Mouse (Mus musculus): ENCODE data around the gene Scfd2. TPM values are rescaled to one million over a fixed set of nuclear protein-coding genes. Genes with fewer than 3 reads are reported as not detected.

The Scfd2 gene
- polyA plus RNA-seq, 1 experiment from 2014 or later = 12.9 TPM

- H3K4me1 ChIP-seq (ENCODE audit: control insufficient read depth, insufficient read depth, low read length) = 0 out of 2 replicates have a peak, but pooled peaks cover 9% of the 10 kb centered on the region
- H3K9me3 ChIP-seq (replicated peaks; ENCODE audit: control insufficient read depth, low read length) = no peaks in the 10 kb centered on the region
- no peak overlapping the region for H3K9ac ChIP-seq (ENCODE audit: low read depth, low read length)
- 78% methylated on average over 5 of the region's 5 CpGs for WGBS (ENCODE audit: insufficient replicate concordance)
- ATAC-seq (replicated peaks; ENCODE audit: insufficient number of reproducible peaks, low FRiP score, low TSS enrichment) = no peak
- H3K27me3 ChIP-seq (ENCODE audit: control insufficient read depth, insufficient read depth, low read length) = no peaks in the 10 kb centered on the region
- no peak overlapping the region for H3K4me2 ChIP-seq
- H3K27ac ChIP-seq (ENCODE audit: low read depth, low read length) = no peak overlapping the region
- H3K4me3 ChIP-seq (ENCODE audit: low read depth, low read length) = no peak overlapping the region
- H3K36me3 ChIP-seq (ENCODE audit: control insufficient read depth, insufficient read depth, low read length) = no peaks in the 10 kb centered on the region
Measured at GRCm38 (mm10) chr5:74527025-74527424, 4.5 kb downstream of the Scfd2 start.

GRCm38 (mm10) chr5:74511686-74512085, 19.9 kb downstream of the Scfd2 start:
- H3K9me3 ChIP-seq (replicated peaks; ENCODE audit: control insufficient read depth, low read length) = no peaks in the 10 kb centered on the region
- no peaks in the 10 kb centered on the region for H3K4me1 ChIP-seq (ENCODE audit: control insufficient read depth, insufficient read depth, low read length)
- no peak for ATAC-seq (replicated peaks; ENCODE audit: insufficient number of reproducible peaks, low FRiP score, low TSS enrichment)
- no peak overlapping the region for H3K4me2 ChIP-seq
- no peaks in the 10 kb centered on the region for H3K27me3 ChIP-seq (ENCODE audit: control insufficient read depth, insufficient read depth, low read length)
- H3K9ac ChIP-seq (ENCODE audit: low read depth, low read length) = no peak overlapping the region
- H3K36me3 ChIP-seq (ENCODE audit: control insufficient read depth, insufficient read depth, low read length) = no peaks in the 10 kb centered on the region
- H3K4me3 ChIP-seq (ENCODE audit: low read depth, low read length) = no peak overlapping the region
- no peak overlapping the region for H3K27ac ChIP-seq (ENCODE audit: low read depth, low read length)

- Histone ChIP-seq H3K27ac (ENCODE audit: low read depth, low read length) (no peak overlapping the region), H3K9me3 (replicated peaks; ENCODE audit: control insufficient read depth, low read length) (no peaks in the 10 kb centered on the region), H3K4me1 (ENCODE audit: control insufficient read depth, insufficient read depth, low read length) (no peaks in the 10 kb centered on the region), H3K36me3 (ENCODE audit: control insufficient read depth, insufficient read depth, low read length) (no peaks in the 10 kb centered on the region), H3K4me3 (ENCODE audit: low read depth, low read length) (no peak overlapping the region), H3K27me3 (ENCODE audit: control insufficient read depth, insufficient read depth, low read length) (no peaks in the 10 kb centered on the region), H3K4me2 (no peak overlapping the region), H3K9ac (ENCODE audit: low read depth, low read length) (no peak overlapping the region)
- ATAC-seq (replicated peaks; ENCODE audit: insufficient number of reproducible peaks, low FRiP score, low TSS enrichment) = no peak
- WGBS (ENCODE audit: insufficient replicate concordance) = 78% methylated on average over 3 of the region's 3 CpGs
Measured at GRCm38 (mm10) chr5:74492705-74493104, 38.9 kb downstream of the Scfd2 start.

GRCm38 (mm10) chr5:74484646-74485045, 46.9 kb downstream of the Scfd2 start:
- H3K36me3 ChIP-seq (ENCODE audit: control insufficient read depth, insufficient read depth, low read length) = no peaks in the 10 kb centered on the region
- H3K9me3 ChIP-seq (replicated peaks; ENCODE audit: control insufficient read depth, low read length) = no peaks in the 10 kb centered on the region
- no peak overlapping the region for H3K4me2 ChIP-seq
- 80% methylated on average over 4 of the region's 4 CpGs for WGBS (ENCODE audit: insufficient replicate concordance)
- H3K4me3 ChIP-seq (ENCODE audit: low read depth, low read length) = no peak overlapping the region
- H3K27me3 ChIP-seq (ENCODE audit: control insufficient read depth, insufficient read depth, low read length) = no peaks in the 10 kb centered on the region
- H3K27ac ChIP-seq (ENCODE audit: low read depth, low read length) = no peak overlapping the region
- no peak overlapping the region for H3K9ac ChIP-seq (ENCODE audit: low read depth, low read length)
- no peak for ATAC-seq (replicated peaks; ENCODE audit: insufficient number of reproducible peaks, low FRiP score, low TSS enrichment)
- H3K4me1 ChIP-seq (ENCODE audit: control insufficient read depth, insufficient read depth, low read length) = 0 out of 2 replicates have a peak, but pooled peaks cover 3% of the 10 kb centered on the region

GRCm38 (mm10) chr5:74482633-74483032, 48.9 kb downstream of the Scfd2 start:
- H3K9ac ChIP-seq (ENCODE audit: low read depth, low read length) = no peak overlapping the region
- no peak overlapping the region for H3K27ac ChIP-seq (ENCODE audit: low read depth, low read length)
- H3K27me3 ChIP-seq (ENCODE audit: control insufficient read depth, insufficient read depth, low read length) = no peaks in the 10 kb centered on the region
- H3K36me3 ChIP-seq (ENCODE audit: control insufficient read depth, insufficient read depth, low read length) = no peaks in the 10 kb centered on the region
- no peaks in the 10 kb centered on the region for H3K9me3 ChIP-seq (replicated peaks; ENCODE audit: control insufficient read depth, low read length)
- no peak overlapping the region for H3K4me2 ChIP-seq
- ATAC-seq (replicated peaks; ENCODE audit: insufficient number of reproducible peaks, low FRiP score, low TSS enrichment) = no peak
- no peak overlapping the region for H3K4me3 ChIP-seq (ENCODE audit: low read depth, low read length)
- H3K4me1 ChIP-seq (ENCODE audit: control insufficient read depth, insufficient read depth, low read length) = peaks cover 3% of the 10 kb centered on the region; the same call in 1 of the 2 replicates
- 64% methylated on average over 6 of the region's 6 CpGs for WGBS (ENCODE audit: insufficient replicate concordance)

GRCm38 (mm10) chr5:74482034-74482433, 49.5 kb downstream of the Scfd2 start:
- Histone ChIP-seq H3K4me3 (ENCODE audit: low read depth, low read length) (no peak overlapping the region), H3K27ac (ENCODE audit: low read depth, low read length) (no peak overlapping the region), H3K36me3 (ENCODE audit: control insufficient read depth, insufficient read depth, low read length) (no peaks in the 10 kb centered on the region), H3K9me3 (replicated peaks; ENCODE audit: control insufficient read depth, low read length) (no peaks in the 10 kb centered on the region), H3K27me3 (ENCODE audit: control insufficient read depth, insufficient read depth, low read length) (no peaks in the 10 kb centered on the region), H3K4me1 (ENCODE audit: control insufficient read depth, insufficient read depth, low read length) (peaks cover 6% of the 10 kb centered on the region; the same call in 1 of the 2 replicates), H3K9ac (ENCODE audit: low read depth, low read length) (no peak overlapping the region), H3K4me2 (no peak overlapping the region)
- no peak for ATAC-seq (replicated peaks; ENCODE audit: insufficient number of reproducible peaks, low FRiP score, low TSS enrichment)
- WGBS (ENCODE audit: insufficient replicate concordance) = 66% methylated on average over 3 of the region's 3 CpGs

GRCm38 (mm10) chr5:74480409-74480808, 51.1 kb downstream of the Scfd2 start:
- H3K9me3 ChIP-seq (replicated peaks; ENCODE audit: control insufficient read depth, low read length) = no peaks in the 10 kb centered on the region
- H3K4me1 ChIP-seq (ENCODE audit: control insufficient read depth, insufficient read depth, low read length) = peaks cover 6% of the 10 kb centered on the region; the same call in 1 of the 2 replicates
- H3K36me3 ChIP-seq (ENCODE audit: control insufficient read depth, insufficient read depth, low read length) = no peaks in the 10 kb centered on the region
- no peak overlapping the region for H3K4me3 ChIP-seq (ENCODE audit: low read depth, low read length)
- WGBS (ENCODE audit: insufficient replicate concordance) = 77% methylated on average over 4 of the region's 4 CpGs
- no peak overlapping the region for H3K27ac ChIP-seq (ENCODE audit: low read depth, low read length)
- ATAC-seq (replicated peaks; ENCODE audit: insufficient number of reproducible peaks, low FRiP score, low TSS enrichment) = no peak
- no peak overlapping the region for H3K9ac ChIP-seq (ENCODE audit: low read depth, low read length)
- H3K27me3 ChIP-seq (ENCODE audit: control insufficient read depth, insufficient read depth, low read length) = no peaks in the 10 kb centered on the region
- H3K4me2 ChIP-seq = no peak overlapping the region

GRCm38 (mm10) chr5:74479947-74480346, 51.6 kb downstream of the Scfd2 start:
- ATAC-seq (replicated peaks; ENCODE audit: insufficient number of reproducible peaks, low FRiP score, low TSS enrichment) = 0 out of 2 replicates have a peak, but pooled peaks have one; percentile 10
- no peaks in the 10 kb centered on the region for H3K36me3 ChIP-seq (ENCODE audit: control insufficient read depth, insufficient read depth, low read length)

GRCm38 (mm10) chr5:74479157-74479556, 52.4 kb downstream of the Scfd2 start:
- no peak for ATAC-seq (replicated peaks; ENCODE audit: insufficient number of reproducible peaks, low FRiP score, low TSS enrichment)
- H3K27me3 ChIP-seq (ENCODE audit: control insufficient read depth, insufficient read depth, low read length) = no peaks in the 10 kb centered on the region
- H3K4me3 ChIP-seq (ENCODE audit: low read depth, low read length) = no peak overlapping the region
- peaks cover 6% of the 10 kb centered on the region; the same call in 1 of the 2 replicates for H3K4me1 ChIP-seq (ENCODE audit: control insufficient read depth, insufficient read depth, low read length)
- no peaks in the 10 kb centered on the region for H3K36me3 ChIP-seq (ENCODE audit: control insufficient read depth, insufficient read depth, low read length)
- H3K9ac ChIP-seq (ENCODE audit: low read depth, low read length) = no peak overlapping the region
- 75% methylated on average over 5 of the region's 5 CpGs for WGBS (ENCODE audit: insufficient replicate concordance)
- H3K27ac ChIP-seq (ENCODE audit: low read depth, low read length) = 0 out of 2 replicates have a peak overlapping the region, but pooled peaks have one; percentile 7
- no peaks in the 10 kb centered on the region for H3K9me3 ChIP-seq (replicated peaks; ENCODE audit: control insufficient read depth, low read length)
- no peak overlapping the region for H3K4me2 ChIP-seq

More at GRCm38 (mm10) chr5:74479947-74480346, 51.6 kb downstream of the Scfd2 start:
- Histone ChIP-seq H3K4me1 (ENCODE audit: control insufficient read depth, insufficient read depth, low read length) (peaks cover 6% of the 10 kb centered on the region; the same call in 1 of the 2 replicates), H3K9ac (ENCODE audit: low read depth, low read length) (no peak overlapping the region), H3K4me2 (no peak overlapping the region), H3K4me3 (ENCODE audit: low read depth, low read length) (no peak overlapping the region), H3K9me3 (replicated peaks; ENCODE audit: control insufficient read depth, low read length) (no peaks in the 10 kb centered on the region), H3K27me3 (ENCODE audit: control insufficient read depth, insufficient read depth, low read length) (no peaks in the 10 kb centered on the region), H3K27ac (ENCODE audit: low read depth, low read length) (peak overlapping the region; percentile 12; the same call in 1 of the 2 replicates)
- WGBS (ENCODE audit: insufficient replicate concordance) = 36% methylated on average over 4 of the region's 4 CpGs
